Mouse (Mus musculus) spleen, adult 10 weeks (tissue): ENCODE measurements around the gene Stip1. TPM values are rescaled to one million over a fixed set of nuclear protein-coding genes. Genes with fewer than 3 reads are reported as not detected.

Experiments
- polyA plus RNA-seq: library from polyadenylated mRNA; stranded (reverse); fragments of 350-450 nt; fragmentation: Illumina TruSeq; extraction: RNeasy Lipid Tissue Mini Kit (QIAGEN cat#74804); gene quantifications from one replicate; pipeline ENCODE4 v1.2.3, GENCODE M21; 2015; ENCODE audit warnings: low replicate concordance; ENCODE audit not compliant: insufficient read depth

The Stip1 gene
- 129 TPM for polyA plus RNA-seq

GRCm38 (mm10) chr19:7039841-7040636 is at the start of gene Stip1:
Gene Stip1 (minus strand): TSS chr19:7039967.

GRCm38 (mm10) chr19:7056248-7057087 is 16.7 kb upstream of the Stip1 start, which contains the start of gene Macrod1:
Gene Macrod1 (plus strand): TSS chr19:7056810.

GRCm38 (mm10) chr19:7019191-7019590 is 20.6 kb downstream of the Stip1 start, which contains the start of gene Fermt3:
Gene Fermt3 (minus strand): TSS chr19:7019469.

GRCm38 (mm10) chr19:6996006-6996405 is 43.8 kb downstream of the Stip1 start, which contains the start of the genes Nudt22 and Trpt1:
Gene Nudt22 (minus strand): TSS chr19:6996117.
Gene Trpt1 (plus strand): TSS chr19:6996131.

GRCm38 (mm10) chr19:6992011-6992858 is 47.5 kb downstream of the Stip1 start, which contains the start of gene Dnajc4:
Gene Dnajc4 (minus strand): TSS chr19:6992572.

GRCm38 (mm10) chr19:6987061-6987903 is 52.5 kb downstream of the Stip1 start, which contains the start of gene Vegfb:
Gene Vegfb (minus strand): TSS chr19:6987651.

GRCm38 (mm10) chr19:6980381-6981093 is 59.2 kb downstream of the Stip1 start, which contains the start of gene Fkbp2:
Gene Fkbp2 (minus strand): TSS chr19:6980501.

GRCm38 (mm10) chr19:6975537-6976521 is 63.9 kb downstream of the Stip1 start, which contains the start of gene Plcb3:
Gene Plcb3 (minus strand): TSS chr19:6976470.

GRCm38 (mm10) chr19:6974211-6975205 is 65.3 kb downstream of the Stip1 start, which contains the start of gene Ppp1r14b:
Gene Ppp1r14b (plus strand): TSS chr19:6974968.

Other genes starting within 250 kb of the Stip1 start
- 12.8 TPM for gene Rps6ka4, start 199.3 kb downstream of the Stip1 start, polyA plus RNA-seq
- 11.3 TPM for gene Ccdc88b, start 181.8 kb downstream of the Stip1 start, polyA plus RNA-seq
- 76.0 TPM for gene Trmt112, start 130.3 kb downstream of the Stip1 start, polyA plus RNA-seq
- gene Prdx5, start 129.9 kb downstream of the Stip1 start, polyA plus RNA-seq: 62.4 TPM
- 19.1 TPM for gene Esrra, start 118.2 kb downstream of the Stip1 start, polyA plus RNA-seq
- gene Catsperz, start 114.6 kb downstream of the Stip1 start, polyA plus RNA-seq: not detected
- not detected for gene Kcnk4, start 105.5 kb downstream of the Stip1 start, polyA plus RNA-seq
- gene Bad, start 98.1 kb downstream of the Stip1 start, polyA plus RNA-seq: 7.4 TPM
- 10.0 TPM for gene Gpr137, start 97.5 kb downstream of the Stip1 start, polyA plus RNA-seq
- gene Ppp1r14b, start 65.0 kb downstream of the Stip1 start, polyA plus RNA-seq: 35.7 TPM
- gene Plcb3, start 63.5 kb downstream of the Stip1 start, polyA plus RNA-seq: 12.9 TPM
- gene Fkbp2, start 59.5 kb downstream of the Stip1 start, polyA plus RNA-seq: 45.8 TPM
- gene Vegfb, start 52.3 kb downstream of the Stip1 start, polyA plus RNA-seq: 8.9 TPM
- 12.2 TPM for gene Dnajc4, start 47.4 kb downstream of the Stip1 start, polyA plus RNA-seq
- 3.8 TPM for gene Nudt22, start 43.9 kb downstream of the Stip1 start, polyA plus RNA-seq
- 2.5 TPM for gene Trpt1, start 43.8 kb downstream of the Stip1 start, polyA plus RNA-seq
- 51.2 TPM for gene Fermt3, start 20.5 kb downstream of the Stip1 start, polyA plus RNA-seq
- gene Macrod1, start 16.8 kb upstream of the Stip1 start, polyA plus RNA-seq: 3.1 TPM
- gene Flrt1, start 65.8 kb upstream of the Stip1 start, polyA plus RNA-seq: 0.04 TPM
- gene Otub1, start 166.3 kb upstream of the Stip1 start, polyA plus RNA-seq: 53.6 TPM
- gene Cox8a, start 177.6 kb upstream of the Stip1 start, polyA plus RNA-seq: 207 TPM
- 35.9 TPM for gene Naa40, start 201.2 kb upstream of the Stip1 start, polyA plus RNA-seq
- gene Rcor2, start 227.4 kb upstream of the Stip1 start, polyA plus RNA-seq: 0.52 TPM